Mouse (Mus musculus) cerebellum, postnatal 14 days (tissue): ENCODE data around the gene Fam204a.
A peak's percentile ranks its signal among the peaks of the same experiment; 100 is the strongest.

ENCODE experiments used
- DNase-seq, 2 experiments: peaks; one replicate each; pipeline ENCODE4 v3.0.0; 2021; ENCODE audit warnings: mixed read lengths in 2 of 2

The Fam204a gene

GRCm38 (mm10) chr19:60225899-60226844 lies at the start of gene Fam204a:
Fam204a (minus strand) TSS chr19:60226701.
- peak; percentile 98 for DNase-seq

DNA sequence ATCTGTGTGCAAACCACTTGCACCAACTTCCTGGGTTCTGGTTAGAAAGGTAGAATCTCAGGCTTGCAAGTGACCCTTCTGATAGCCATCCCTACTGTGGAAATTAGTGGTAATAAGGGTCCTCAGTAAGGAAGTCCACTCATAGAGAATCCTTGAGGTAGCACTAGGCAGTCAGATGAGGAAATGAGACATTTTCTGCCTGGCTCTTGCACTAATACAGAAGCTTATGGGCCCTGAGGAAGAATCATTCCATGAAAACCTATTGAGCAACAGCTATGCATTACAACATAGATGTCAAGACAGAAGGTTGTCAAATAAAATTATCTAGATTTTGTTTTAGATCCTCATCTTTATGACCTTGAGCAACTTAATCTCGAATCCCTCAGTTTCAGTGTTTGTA lies 39.3 kb upstream of the Fam204a start:
- no peak for DNase-seq

DNA sequence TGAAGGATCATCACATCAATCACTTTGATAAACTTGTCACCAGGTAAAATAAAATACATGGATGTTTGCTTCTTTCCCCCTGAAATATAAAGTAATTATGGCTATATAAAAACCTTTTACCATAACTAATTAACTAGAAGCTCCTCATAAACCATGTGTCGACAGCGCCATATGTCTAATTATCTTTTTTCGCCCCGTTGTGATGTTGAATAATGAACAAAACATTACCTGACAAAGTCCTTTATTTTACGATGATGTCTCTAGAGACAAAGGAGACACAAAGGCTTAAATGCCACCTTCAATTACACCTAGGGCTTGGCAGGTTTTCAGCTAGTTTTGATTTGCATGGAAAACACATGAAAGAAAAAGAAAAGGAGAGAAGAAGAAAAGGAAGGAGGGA lies 34.2 kb upstream of the Fam204a start:
- DNase-seq, result no peak

DNA sequence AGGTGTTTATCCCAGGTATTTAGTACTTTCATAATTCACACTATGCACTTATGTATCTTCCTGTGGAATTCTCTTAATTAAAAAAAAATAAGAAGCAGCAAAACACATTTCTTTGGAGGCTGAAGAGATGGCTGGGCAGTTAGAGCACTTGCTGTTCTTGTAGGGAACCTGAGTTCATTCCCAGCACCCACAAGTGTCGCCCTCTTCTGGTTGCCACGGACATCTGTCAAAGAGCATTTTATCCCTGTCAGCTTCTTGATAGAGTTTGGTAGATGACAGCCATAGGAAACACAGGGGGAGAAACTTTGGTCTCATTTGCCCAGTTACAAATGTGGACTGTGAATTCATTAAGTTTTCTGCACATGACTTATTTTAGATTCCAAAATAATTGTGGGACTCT lies 25.5 kb upstream of the Fam204a start:
- no peak for DNase-seq

DNA sequence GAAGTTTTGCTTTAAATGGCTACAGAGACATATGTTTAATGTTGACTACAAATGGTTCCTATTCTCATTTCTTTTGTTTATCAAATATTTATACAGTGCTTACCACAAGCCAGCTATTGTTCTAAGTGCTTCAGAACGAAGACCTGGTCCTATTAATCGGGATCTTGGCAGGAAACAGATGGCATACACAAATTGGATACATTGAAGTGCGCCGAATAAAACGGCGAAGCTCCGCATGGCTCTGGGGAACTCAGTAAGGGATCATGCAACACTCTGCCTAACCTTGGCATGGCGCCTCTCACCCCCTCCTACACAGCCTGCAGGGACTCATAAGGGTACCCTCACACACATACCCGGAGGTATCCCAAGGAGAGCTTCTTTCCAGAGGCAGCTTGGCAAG lies 24.7 kb upstream of the Fam204a start:
- DNase-seq, result peak; percentile 5 to 9

GRCm38 (mm10) chr19:60245250-60245649 lies 18.7 kb upstream of the Fam204a start:
- DNase-seq, result no peak

DNA sequence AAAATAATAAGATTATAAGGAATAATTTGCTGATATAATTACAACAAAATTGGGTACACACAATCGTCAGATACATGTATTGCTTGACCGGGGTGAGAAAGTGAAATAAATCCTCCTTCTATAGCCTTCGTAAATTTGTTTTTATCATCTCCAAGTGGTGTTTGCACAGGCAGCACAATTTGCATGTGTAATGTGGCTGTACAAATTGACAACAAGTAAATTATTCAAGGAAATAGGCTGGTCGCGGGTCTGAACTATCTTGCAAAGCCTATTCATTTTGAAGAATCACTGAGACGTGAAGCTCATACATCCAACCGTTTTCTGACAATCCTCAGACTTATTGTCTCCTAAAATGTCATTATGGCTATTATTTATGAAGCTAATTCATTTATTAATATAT lies 16.1 kb upstream of the Fam204a start:
- DNase-seq, result no peak

- DNase-seq, result no peak
Measured at GRCm38 (mm10) chr19:60241916-60242602, 15.6 kb upstream of the Fam204a start.

- no peak for DNase-seq
Measured at GRCm38 (mm10) chr19:60231542-60231941, 5.0 kb upstream of the Fam204a start.

DNA sequence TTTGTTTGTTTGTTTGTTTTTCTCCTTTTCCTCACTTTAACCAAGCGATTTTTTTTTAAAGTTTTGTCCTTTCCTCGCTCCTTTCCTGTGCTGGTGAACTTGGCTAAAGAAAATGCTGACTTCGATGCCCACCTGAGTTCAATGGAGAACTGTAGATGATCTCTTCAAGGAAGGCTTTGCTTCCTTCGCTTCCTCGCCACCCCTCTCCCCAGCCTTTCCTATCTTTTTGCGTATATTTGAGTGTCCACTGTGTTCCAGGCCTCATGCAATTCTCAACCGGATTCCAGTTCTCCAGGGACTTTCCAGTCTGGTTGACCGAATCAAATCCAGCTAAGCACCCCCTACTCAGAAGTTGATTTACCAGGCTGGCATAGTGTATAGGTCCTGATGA lies 339 bp upstream of the Fam204a start:
- DNase-seq, result no peak

DNA sequence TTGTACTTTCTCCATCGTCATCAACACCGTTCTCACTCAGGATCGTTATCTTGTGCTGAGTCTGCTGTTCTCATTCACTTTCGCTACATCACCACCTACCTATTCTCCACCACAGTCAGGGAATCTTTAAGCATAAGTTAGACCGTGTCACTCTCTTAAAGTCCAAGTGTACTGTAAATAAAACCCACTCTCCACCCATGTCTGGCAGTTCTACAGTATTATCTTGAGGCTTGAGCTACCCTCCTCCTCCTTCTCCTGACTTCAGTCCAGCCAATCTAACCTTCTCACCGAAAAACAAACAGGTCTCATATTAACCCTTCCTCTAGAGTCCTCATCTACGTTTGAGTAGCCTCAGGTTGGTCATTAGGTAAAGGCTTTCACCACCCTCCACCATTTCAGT lies 7.1 kb downstream of the Fam204a start:
- no peak for DNase-seq

- peak; percentile 31 to 35 for DNase-seq
Measured at GRCm38 (mm10) chr19:60217985-60218384, 8.5 kb downstream of the Fam204a start.

- no peak for DNase-seq
Measured at GRCm38 (mm10) chr19:60208173-60208572, 18.3 kb downstream of the Fam204a start.

GRCm38 (mm10) chr19:60204176-60204575 lies 22.3 kb downstream of the Fam204a start:
- no peak for DNase-seq

- DNase-seq, result no peak
Measured at GRCm38 (mm10) chr19:60200294-60200693, 26.2 kb downstream of the Fam204a start.

DNA sequence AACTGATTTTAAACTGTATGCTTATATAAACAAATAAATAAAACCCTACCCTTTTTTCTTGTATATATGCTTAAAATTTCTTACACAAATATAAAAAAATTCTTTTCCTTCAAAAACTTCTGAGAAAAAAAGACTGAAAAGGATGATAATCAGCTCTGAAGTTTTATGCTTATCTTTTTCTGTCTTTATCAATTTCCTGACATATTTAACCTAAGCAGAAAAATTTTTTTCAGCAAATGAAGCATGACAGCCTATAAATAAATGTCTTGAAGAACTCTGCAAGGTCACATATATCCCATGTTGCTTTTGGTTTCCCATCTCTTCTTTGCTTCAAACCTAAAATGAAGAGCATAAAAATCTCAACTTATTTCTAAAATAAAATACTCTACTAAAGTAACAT lies 27.3 kb downstream of the Fam204a start:
- no peak for DNase-seq

- DNase-seq, result no peak
Measured at GRCm38 (mm10) chr19:60192790-60193189, 33.7 kb downstream of the Fam204a start.

DNA sequence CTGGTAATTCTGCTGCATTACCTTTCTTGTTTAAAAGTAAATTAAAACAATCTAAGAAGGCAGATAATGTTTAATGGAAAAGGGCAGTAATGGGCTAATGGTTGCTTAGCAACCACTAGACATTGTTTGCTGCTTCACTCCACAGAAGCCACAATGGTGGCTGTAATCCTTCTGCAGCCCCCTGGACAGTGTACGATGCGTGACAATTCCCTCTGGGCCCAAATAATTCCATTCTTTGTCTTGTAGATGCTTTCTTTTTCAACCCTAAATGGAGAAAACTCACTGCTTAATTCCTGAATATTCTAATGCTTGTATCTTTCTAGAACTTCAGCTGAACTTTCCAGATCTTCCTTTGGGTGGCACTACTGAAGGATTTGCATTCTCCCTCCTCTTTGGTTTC lies 37.3 kb downstream of the Fam204a start:
- no peak for DNase-seq

GRCm38 (mm10) chr19:60182901-60183300 lies 43.6 kb downstream of the Fam204a start:
- peak in 1 of 2 experiments; percentile 12 for DNase-seq

- DNase-seq, result no peak
Measured at GRCm38 (mm10) chr19:60182171-60182570, 44.3 kb downstream of the Fam204a start.

DNA sequence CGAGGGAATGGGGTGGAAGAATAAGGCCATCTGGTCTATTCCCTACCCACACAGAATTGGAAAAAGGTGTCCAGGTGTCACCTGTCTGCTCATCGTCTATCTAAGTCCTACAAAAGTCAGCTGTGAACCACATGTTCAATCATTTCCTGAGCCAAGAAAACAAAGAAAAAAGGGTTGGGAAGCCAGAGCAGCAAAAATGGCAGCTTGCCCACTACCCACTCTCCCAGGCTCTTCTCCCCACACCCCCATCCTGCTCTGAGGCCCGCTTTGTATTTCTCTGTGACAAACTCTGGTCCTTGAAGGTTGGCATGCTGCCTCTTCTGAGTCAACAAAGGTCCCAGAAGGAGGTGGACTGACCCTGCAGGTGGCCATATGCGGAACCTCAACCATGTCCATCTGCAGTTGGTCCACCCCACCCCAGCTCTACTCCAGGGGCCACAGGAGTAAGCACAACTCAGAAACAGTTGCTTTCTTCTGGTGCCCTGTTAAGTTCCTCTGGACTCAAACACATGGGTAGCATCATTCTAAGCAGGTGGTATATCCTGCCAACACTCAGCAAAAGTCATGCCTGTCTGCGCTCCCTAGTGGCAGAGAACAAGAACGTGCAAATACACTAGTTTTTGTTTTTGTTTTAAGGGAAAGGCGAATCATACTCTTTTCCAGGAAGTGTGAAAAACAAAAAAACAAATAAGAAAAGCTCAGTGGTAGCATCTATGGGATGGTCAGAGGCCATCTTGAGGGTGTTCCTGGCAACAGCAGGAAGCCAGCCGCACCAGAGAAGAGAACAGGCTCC lies 47.5 kb downstream of the Fam204a start:
- peak; percentile 11 to 18 for DNase-seq

DNA sequence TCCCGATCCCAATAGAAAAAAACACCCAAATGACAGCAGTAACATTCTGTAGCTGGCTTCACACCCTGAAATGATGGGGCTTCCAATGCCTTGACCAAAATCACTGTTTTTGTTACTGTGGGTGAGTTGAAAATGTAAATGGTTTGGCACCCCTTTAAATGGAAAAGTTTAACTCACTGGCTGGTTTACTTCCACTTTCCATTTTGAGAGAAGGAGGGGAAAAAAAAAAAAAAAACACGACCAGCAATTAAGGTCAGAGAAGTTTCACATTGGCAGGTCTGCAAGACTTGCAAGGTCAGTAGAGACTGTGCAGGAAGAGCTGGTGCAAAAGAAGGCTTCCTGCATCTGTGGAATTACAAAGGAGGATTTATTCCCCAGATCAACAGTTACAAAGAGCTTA lies 61.1 kb downstream of the Fam204a start:
- DNase-seq, result no peak

DNA sequence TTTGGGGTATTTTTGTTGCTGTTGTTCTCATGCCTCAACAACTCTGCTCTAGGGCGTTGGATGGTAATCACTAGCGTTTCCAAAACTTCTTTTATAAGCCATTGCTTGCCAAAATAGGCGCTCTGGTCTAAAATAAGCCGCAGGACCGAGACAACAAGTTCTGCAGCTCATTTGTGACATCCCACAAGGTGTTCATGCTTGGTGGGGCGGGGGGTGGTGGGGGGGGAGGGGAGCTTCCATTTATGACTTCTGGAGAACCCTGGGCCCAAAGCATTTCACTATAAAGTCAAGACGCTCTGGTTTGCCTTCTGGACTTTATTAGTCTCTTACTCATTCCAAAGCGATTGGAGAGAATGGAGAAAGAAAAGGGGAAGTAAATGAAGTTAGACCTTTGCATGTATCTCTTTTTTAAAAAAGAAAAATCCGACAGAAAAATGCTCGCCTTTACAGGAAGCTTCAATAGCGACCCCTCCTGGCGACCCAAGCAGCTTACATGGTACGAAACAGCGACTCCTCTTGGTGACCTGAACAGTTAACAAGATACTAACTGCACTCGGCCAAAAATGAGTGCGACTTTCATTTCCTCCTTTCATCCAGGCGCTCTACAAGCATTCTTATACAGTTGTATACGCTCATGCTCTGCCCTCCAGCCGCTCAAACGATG lies 65.8 kb downstream of the Fam204a start:
- peak; percentile 15 to 58 for DNase-seq
